Mouse (Mus musculus) erythroblast, embryonic 14.5 days (primary cell): ENCODE results near the gene Alpk3.

ENCODE experiments used
- GATA1 ChIP-seq: IDR thresholded peaks from 2 replicates; pipeline ENCODE4 v1.6.1; 2012; ENCODE audit warnings: low read length, inconsistent platforms, mixed read lengths
- TAL1 ChIP-seq: IDR thresholded peaks from 3 replicates; pipeline ENCODE4 v1.6.1; 2012; ENCODE audit warnings: low read length, inconsistent platforms, mixed read lengths

- no peak for TF ChIP-seq GATA1
- TF ChIP-seq TAL1: no peak
These were observed 1.3 kb downstream of the Alpk3 start for GRCm38 (mm10) chr7:81058712-81059154.
